Mouse (Mus musculus): Measurements from ENCODE around the gene Kcne2. TPM values are rescaled to one million over a fixed set of nuclear protein-coding genes. Genes with fewer than 3 reads are reported as not detected.
A peak's percentile ranks its signal among the peaks of the same experiment; 100 is the strongest.

Kcne2 gene
- polyA plus RNA-seq (2015; fragmentation: Nextera tagmentation; extraction: Ambion mirVana), result 0.10 and 0.21 TPM in 2 replicates

- Histone ChIP-seq H3K27me3 (replicated peaks; ENCODE audit: control insufficient read depth, insufficient read depth, low read length) (no peaks in the 10 kb centered on the region), H3K4me3 (ENCODE audit: low read length) (no peak within 1 kb of the TSS), H3K36me3 (ENCODE audit: control insufficient read depth, insufficient read depth, low read length) (no peaks in the 10 kb centered on the region), H3K9me3 (ENCODE audit: control insufficient read depth, low read length) (no peaks in the 10 kb centered on the region), H3K9ac (ENCODE audit: low read depth, low read length) (no peak within 1 kb of the TSS), H3K4me2 (ENCODE audit: low read depth, low read length) (no peak within 1 kb of the TSS), H3K27ac (ENCODE audit: low read length) (no peak within 1 kb of the TSS), H3K4me1 (ENCODE audit: control insufficient read depth, insufficient read depth, low read length) (no peaks in the 10 kb centered on the region)
- 58% methylated on average over 10 of the region's 10 CpGs for WGBS
- ATAC-seq, result no peak
Observed at GRCm38 (mm10) chr16:92292101-92292500, at the start of gene Kcne2. Gene Kcne2 (plus strand): TSS chr16:92292389.

- no peak overlapping the region for H3K9ac ChIP-seq (ENCODE audit: low read depth, low read length)
- H3K36me3 ChIP-seq (ENCODE audit: control insufficient read depth, insufficient read depth, low read length), result no peaks in the 10 kb centered on the region
- H3K9me3 ChIP-seq (ENCODE audit: control insufficient read depth, low read length), result no peaks in the 10 kb centered on the region
- H3K4me2 ChIP-seq (ENCODE audit: low read depth, low read length), result no peak overlapping the region
- peak; percentile 73 for ATAC-seq
- H3K4me3 ChIP-seq (ENCODE audit: low read length), result no peak overlapping the region
- H3K4me1 ChIP-seq (ENCODE audit: control insufficient read depth, insufficient read depth, low read length), result no peaks in the 10 kb centered on the region
- no peak overlapping the region for H3K27ac ChIP-seq (ENCODE audit: low read length)
- H3K27me3 ChIP-seq (replicated peaks; ENCODE audit: control insufficient read depth, insufficient read depth, low read length), result no peaks in the 10 kb centered on the region
- WGBS, result 40% methylated on average over 2 of the region's 2 CpGs
Observed at GRCm38 (mm10) chr16:92245909-92246308, 46.3 kb upstream of the Kcne2 start.

GRCm38 (mm10) chr16:92246974-92247373, 45.2 kb upstream of the Kcne2 start:
- Histone ChIP-seq H3K9ac (ENCODE audit: low read depth, low read length) (no peak overlapping the region), H3K27me3 (replicated peaks; ENCODE audit: control insufficient read depth, insufficient read depth, low read length) (no peaks in the 10 kb centered on the region), H3K27ac (ENCODE audit: low read length) (no peak overlapping the region), H3K36me3 (ENCODE audit: control insufficient read depth, insufficient read depth, low read length) (no peaks in the 10 kb centered on the region), H3K9me3 (ENCODE audit: control insufficient read depth, low read length) (no peaks in the 10 kb centered on the region), H3K4me1 (ENCODE audit: control insufficient read depth, insufficient read depth, low read length) (no peaks in the 10 kb centered on the region), H3K4me2 (ENCODE audit: low read depth, low read length) (no peak overlapping the region), H3K4me3 (ENCODE audit: low read length) (no peak overlapping the region)
- ATAC-seq, result no peak
- 46% methylated on average over 2 of the region's 2 CpGs for WGBS

DNA sequence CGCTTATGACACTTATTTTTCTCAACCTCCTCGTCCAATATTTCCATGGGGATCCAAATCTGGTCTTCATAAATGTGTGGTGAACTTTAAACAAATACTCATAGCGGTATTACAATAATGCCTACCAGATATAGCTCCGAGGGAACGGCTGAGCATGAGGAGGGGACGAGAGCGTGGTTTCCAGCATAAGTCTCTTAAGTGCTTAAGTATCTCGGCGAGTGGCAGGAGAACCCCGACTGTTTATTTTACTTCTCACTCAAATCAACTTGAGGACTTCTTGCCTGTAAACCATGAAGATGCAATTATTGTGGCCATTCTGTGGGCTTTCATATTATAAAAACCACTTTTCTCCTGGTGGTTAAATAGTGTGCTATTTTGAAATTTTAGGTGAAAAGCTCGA, 44.5 kb upstream of the Kcne2 start:
- H3K36me3 ChIP-seq (ENCODE audit: control insufficient read depth, insufficient read depth, low read length), result no peaks in the 10 kb centered on the region
- H3K4me3 ChIP-seq (ENCODE audit: low read length), result no peak overlapping the region
- H3K9me3 ChIP-seq (ENCODE audit: control insufficient read depth, low read length), result no peaks in the 10 kb centered on the region
- no peak overlapping the region for H3K4me2 ChIP-seq (ENCODE audit: low read depth, low read length)
- no peak overlapping the region for H3K9ac ChIP-seq (ENCODE audit: low read depth, low read length)
- no peaks in the 10 kb centered on the region for H3K27me3 ChIP-seq (replicated peaks; ENCODE audit: control insufficient read depth, insufficient read depth, low read length)
- ATAC-seq, result no peak
- WGBS, result 47% methylated on average over 11 of the region's 11 CpGs
- no peak overlapping the region for H3K27ac ChIP-seq (ENCODE audit: low read length)
- H3K4me1 ChIP-seq (ENCODE audit: control insufficient read depth, insufficient read depth, low read length), result no peaks in the 10 kb centered on the region

- Histone ChIP-seq H3K27ac (ENCODE audit: low read length) (no peak overlapping the region), H3K9ac (ENCODE audit: low read depth, low read length) (no peak overlapping the region), H3K4me2 (ENCODE audit: low read depth, low read length) (no peak overlapping the region), H3K9me3 (ENCODE audit: control insufficient read depth, low read length) (no peaks in the 10 kb centered on the region), H3K36me3 (ENCODE audit: control insufficient read depth, insufficient read depth, low read length) (no peaks in the 10 kb centered on the region), H3K4me1 (ENCODE audit: control insufficient read depth, insufficient read depth, low read length) (no peaks in the 10 kb centered on the region), H3K4me3 (ENCODE audit: low read length) (no peak overlapping the region), H3K27me3 (replicated peaks; ENCODE audit: control insufficient read depth, insufficient read depth, low read length) (no peaks in the 10 kb centered on the region)
- no peak for ATAC-seq
- WGBS, result 81% methylated on average over 3 of the region's 3 CpGs
Observed at GRCm38 (mm10) chr16:92249681-92250080, 42.5 kb upstream of the Kcne2 start.

DNA sequence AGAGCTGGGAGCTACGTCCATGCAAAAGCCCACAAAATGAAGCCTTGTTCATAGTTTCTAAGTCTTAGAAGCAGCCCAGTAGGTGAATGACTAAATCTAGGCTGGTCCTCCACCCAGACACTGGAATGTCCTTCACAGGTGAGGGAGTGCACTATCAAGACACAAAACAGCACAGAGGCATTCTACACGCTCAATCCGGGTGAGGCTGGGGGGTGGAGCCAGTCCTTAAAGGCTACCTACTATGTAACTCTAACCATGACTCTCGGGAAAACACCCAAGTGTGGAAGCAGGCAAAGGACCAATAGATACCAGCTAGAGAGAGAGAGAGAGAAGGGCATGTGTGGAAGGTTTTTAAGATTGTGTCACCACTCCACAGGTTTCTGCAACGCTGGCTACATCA, 41.7 kb upstream of the Kcne2 start:
- no peaks in the 10 kb centered on the region for H3K36me3 ChIP-seq (ENCODE audit: control insufficient read depth, insufficient read depth, low read length)
- no peak for ATAC-seq
- no peaks in the 10 kb centered on the region for H3K9me3 ChIP-seq (ENCODE audit: control insufficient read depth, low read length)
- no peak overlapping the region for H3K27ac ChIP-seq (ENCODE audit: low read length)
- H3K4me1 ChIP-seq (ENCODE audit: control insufficient read depth, insufficient read depth, low read length), result no peaks in the 10 kb centered on the region
- no peak overlapping the region for H3K9ac ChIP-seq (ENCODE audit: low read depth, low read length)
- H3K4me2 ChIP-seq (ENCODE audit: low read depth, low read length), result no peak overlapping the region
- 81% methylated on average over 5 of the region's 5 CpGs for WGBS
- no peaks in the 10 kb centered on the region for H3K27me3 ChIP-seq (replicated peaks; ENCODE audit: control insufficient read depth, insufficient read depth, low read length)
- H3K4me3 ChIP-seq (ENCODE audit: low read length), result no peak overlapping the region

DNA sequence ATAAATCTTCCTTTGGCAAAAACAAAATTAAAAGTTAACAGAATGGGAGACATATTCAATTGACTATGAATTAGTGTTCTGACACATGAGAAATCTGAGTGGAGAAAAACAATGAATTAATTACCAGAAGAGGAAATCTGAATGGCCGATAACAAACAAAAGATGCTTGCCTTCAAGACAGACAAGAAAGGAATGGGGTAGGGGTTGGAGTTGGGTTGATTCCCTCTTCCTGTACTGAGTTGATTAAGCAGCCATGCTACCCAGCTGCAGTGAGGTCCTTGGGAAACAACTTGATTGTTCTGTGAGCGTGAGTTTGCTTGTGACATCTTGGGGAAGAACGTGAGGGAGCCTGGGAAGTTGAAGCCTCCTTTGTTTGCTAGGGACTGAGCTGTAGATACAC, 37.9 kb upstream of the Kcne2 start:
- Histone ChIP-seq H3K4me1 (ENCODE audit: control insufficient read depth, insufficient read depth, low read length) (no peaks in the 10 kb centered on the region), H3K9ac (ENCODE audit: low read depth, low read length) (no peak overlapping the region), H3K9me3 (ENCODE audit: control insufficient read depth, low read length) (no peaks in the 10 kb centered on the region), H3K36me3 (ENCODE audit: control insufficient read depth, insufficient read depth, low read length) (no peaks in the 10 kb centered on the region), H3K27ac (ENCODE audit: low read length) (no peak overlapping the region), H3K27me3 (replicated peaks; ENCODE audit: control insufficient read depth, insufficient read depth, low read length) (no peaks in the 10 kb centered on the region), H3K4me3 (ENCODE audit: low read length) (no peak overlapping the region), H3K4me2 (ENCODE audit: low read depth, low read length) (no peak overlapping the region)
- 81% methylated on average over 3 of the region's 3 CpGs for WGBS
- ATAC-seq, result no peak

DNA sequence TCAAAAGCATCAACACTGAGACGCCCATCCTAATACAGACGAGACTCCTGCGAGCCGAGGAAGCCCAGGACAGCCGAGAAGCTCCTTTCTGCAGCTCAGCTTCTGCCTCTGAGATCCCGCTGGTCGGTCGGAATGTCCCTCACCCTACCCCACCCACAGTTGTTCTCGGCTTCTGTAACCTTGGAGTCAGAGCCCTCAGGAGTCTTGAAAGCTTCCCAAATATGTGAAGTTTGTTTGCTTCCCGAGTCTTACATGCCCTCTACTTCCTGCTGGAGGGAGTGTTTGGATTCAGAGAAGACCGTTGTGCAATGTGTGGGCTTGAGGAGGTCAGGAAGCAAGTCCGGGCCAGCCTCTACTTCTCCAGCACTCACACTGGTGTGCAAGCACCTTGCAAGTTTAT, 24.3 kb upstream of the Kcne2 start:
- Histone ChIP-seq H3K9ac (ENCODE audit: low read depth, low read length) (no peak overlapping the region), H3K27ac (ENCODE audit: low read length) (no peak overlapping the region), H3K27me3 (replicated peaks; ENCODE audit: control insufficient read depth, insufficient read depth, low read length) (no peaks in the 10 kb centered on the region), H3K4me3 (ENCODE audit: low read length) (no peak overlapping the region), H3K9me3 (ENCODE audit: control insufficient read depth, low read length) (no peaks in the 10 kb centered on the region), H3K4me1 (ENCODE audit: control insufficient read depth, insufficient read depth, low read length) (no peaks in the 10 kb centered on the region), H3K4me2 (ENCODE audit: low read depth, low read length) (no peak overlapping the region), H3K36me3 (ENCODE audit: control insufficient read depth, insufficient read depth, low read length) (no peaks in the 10 kb centered on the region)
- no peak for ATAC-seq
- WGBS, result 56% methylated on average over 12 of the region's 12 CpGs

GRCm38 (mm10) chr16:92274516-92274915, 17.7 kb upstream of the Kcne2 start:
- no peak overlapping the region for H3K9ac ChIP-seq (ENCODE audit: low read depth, low read length)
- no peaks in the 10 kb centered on the region for H3K4me1 ChIP-seq (ENCODE audit: control insufficient read depth, insufficient read depth, low read length)
- no peaks in the 10 kb centered on the region for H3K36me3 ChIP-seq (ENCODE audit: control insufficient read depth, insufficient read depth, low read length)
- whole genome bisulfite sequencing, result 83% methylated on average over 5 of the region's 5 CpGs
- H3K9me3 ChIP-seq (ENCODE audit: control insufficient read depth, low read length), result no peaks in the 10 kb centered on the region
- ATAC-seq, result no peak
- no peak overlapping the region for H3K27ac ChIP-seq (ENCODE audit: low read length)
- no peak overlapping the region for H3K4me2 ChIP-seq (ENCODE audit: low read depth, low read length)
- no peaks in the 10 kb centered on the region for H3K27me3 ChIP-seq (replicated peaks; ENCODE audit: control insufficient read depth, insufficient read depth, low read length)
- no peak overlapping the region for H3K4me3 ChIP-seq (ENCODE audit: low read length)

DNA sequence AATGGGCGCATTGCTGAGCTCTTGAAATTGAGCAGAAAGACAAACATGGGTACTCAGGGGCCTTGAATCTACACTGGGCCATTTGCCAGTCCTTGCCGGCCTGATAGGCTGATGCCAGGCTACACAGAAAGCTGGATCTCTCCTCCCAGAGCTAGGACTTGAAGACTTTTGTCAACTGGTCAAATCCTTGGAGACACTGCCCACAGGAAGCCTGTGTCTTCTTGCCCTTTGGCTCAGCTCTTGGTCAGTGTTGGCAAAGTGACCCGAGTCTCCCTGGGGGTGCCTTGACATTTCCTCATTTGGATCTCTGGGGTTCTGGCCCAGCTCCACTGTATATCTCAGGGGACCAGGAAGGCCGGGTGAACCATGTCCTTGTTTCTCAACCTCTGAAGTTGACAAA, 16.7 kb upstream of the Kcne2 start:
- WGBS, result 88% methylated on average over 4 of the region's 4 CpGs
- Histone ChIP-seq H3K4me1 (ENCODE audit: control insufficient read depth, insufficient read depth, low read length) (no peaks in the 10 kb centered on the region), H3K4me2 (ENCODE audit: low read depth, low read length) (no peak overlapping the region), H3K36me3 (ENCODE audit: control insufficient read depth, insufficient read depth, low read length) (no peaks in the 10 kb centered on the region), H3K27me3 (replicated peaks; ENCODE audit: control insufficient read depth, insufficient read depth, low read length) (no peaks in the 10 kb centered on the region), H3K9me3 (ENCODE audit: control insufficient read depth, low read length) (no peaks in the 10 kb centered on the region), H3K4me3 (ENCODE audit: low read length) (no peak overlapping the region), H3K9ac (ENCODE audit: low read depth, low read length) (no peak overlapping the region), H3K27ac (ENCODE audit: low read length) (no peak overlapping the region)
- ATAC-seq, result no peak
